Mouse (Mus musculus): Measurements from ENCODE around the gene Mlec.
"Not testable (repeated sequence)": the region's sequence is repeated elsewhere in the genome, so short reads cannot be mapped to it uniquely, and the experiment has no call there.

The Mlec gene

DNA sequence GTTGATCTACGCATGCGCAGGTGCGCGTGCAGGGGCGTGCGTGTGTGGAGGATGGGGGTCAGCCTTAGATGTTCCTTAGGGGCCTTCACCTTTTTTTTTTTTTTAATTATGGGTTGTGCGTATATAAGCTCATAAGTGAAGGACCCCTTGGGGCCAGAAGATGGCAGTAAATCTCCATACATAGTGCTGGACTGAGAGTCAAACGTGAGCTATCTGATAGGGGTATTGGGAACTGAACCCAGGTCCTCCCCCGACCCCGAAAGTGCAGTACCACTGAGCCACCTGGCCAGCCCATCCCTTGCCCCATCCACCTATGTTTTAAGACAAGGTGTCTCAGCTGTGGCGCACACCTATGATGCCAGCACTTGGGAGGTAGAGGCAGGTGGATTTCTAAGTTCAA is 21.6 kb upstream of the Mlec start:
- no peak for DNase-seq (ENCODE audit: low spot score)

GRCm38 (mm10) chr5:115177866-115178265 is 19.9 kb upstream of the Mlec start:
- no peak for DNase-seq (ENCODE audit: low spot score)

GRCm38 (mm10) chr5:115174554-115174953 is 16.6 kb upstream of the Mlec start:
- no peak for DNase-seq (ENCODE audit: low spot score)

DNA sequence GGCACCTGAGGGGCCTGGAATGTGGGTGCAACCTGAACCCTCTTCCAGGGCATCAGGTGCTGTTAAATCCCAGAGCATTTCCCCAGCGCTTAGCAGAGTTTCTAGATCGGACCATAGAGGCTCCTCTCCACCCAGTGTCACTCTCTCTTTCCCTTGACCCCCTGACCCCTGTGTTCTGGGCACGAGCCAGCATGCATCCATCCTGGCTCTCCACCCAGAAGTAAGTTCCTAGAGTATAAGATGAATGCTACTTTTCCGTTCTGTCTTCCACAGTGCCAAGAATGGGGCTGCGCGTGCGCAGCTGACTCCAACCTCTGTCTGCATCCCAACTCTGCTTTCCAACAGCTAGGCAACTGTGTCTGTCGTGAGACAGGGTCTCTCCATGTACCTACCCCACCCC is 12.2 kb upstream of the Mlec start:
- no peak for DNase-seq (ENCODE audit: low spot score)

- no peak for DNase-seq (ENCODE audit: low spot score)
Observed at GRCm38 (mm10) chr5:115168641-115169415, 10.8 kb upstream of the Mlec start.

GRCm38 (mm10) chr5:115167396-115167795 is 9.4 kb upstream of the Mlec start:
- DNase-seq (ENCODE audit: low spot score), result no peak

- no peak for DNase-seq (ENCODE audit: low spot score)
Observed at GRCm38 (mm10) chr5:115166815-115167194, 8.8 kb upstream of the Mlec start.

DNA sequence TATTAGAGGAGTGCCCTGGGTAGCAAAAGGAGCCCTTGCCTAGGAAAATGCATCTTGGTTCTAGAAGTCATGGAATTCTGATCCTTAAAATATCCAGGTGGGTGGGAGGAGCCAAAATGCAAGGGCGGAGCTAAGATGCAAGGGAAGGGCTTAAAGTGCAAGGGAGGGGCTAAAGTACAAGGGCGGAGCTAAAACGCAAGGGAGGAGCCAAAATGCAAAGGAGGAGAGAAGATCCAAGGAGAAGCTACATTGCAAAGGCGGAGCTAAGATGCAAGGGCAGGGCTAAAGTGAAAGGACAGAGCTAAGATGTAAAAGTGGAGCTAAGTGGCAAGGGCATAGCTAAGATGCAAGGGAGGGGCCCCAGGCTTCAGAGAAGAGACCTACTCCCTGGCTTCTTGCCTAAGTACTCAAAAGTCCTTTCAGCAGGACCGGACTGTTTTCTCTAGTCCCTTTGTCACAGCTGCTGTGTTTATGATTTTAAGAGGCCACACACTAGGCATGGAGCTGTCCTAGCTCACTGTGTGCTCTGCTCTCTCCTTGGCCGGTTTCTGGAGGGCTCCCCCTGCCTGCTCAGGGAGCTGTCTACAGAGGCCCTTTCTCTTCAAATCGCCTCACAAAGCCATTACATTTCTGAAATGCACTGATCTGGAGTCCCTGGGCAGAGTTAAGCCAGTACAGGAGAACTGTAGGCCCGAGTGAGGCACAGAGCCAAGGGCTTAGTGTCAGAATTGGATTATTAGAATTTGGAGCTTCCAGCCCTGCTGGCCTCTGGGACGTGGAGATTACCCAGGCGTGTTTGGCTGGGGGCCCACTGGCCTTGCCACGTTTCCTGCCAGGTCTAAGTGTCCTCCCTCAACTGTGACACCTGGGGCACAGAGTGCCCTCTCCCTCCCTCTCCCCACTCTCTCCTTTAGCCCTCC is 8.2 kb upstream of the Mlec start:
- DNase-seq (ENCODE audit: low spot score), result no peak

- DNase-seq (ENCODE audit: low spot score), result no peak
Observed at GRCm38 (mm10) chr5:115165351-115165750, 7.4 kb upstream of the Mlec start.

- not testable (repeated sequence) for DNase-seq (ENCODE audit: low spot score)
Observed at GRCm38 (mm10) chr5:115164446-115164845, 6.5 kb upstream of the Mlec start.

DNA sequence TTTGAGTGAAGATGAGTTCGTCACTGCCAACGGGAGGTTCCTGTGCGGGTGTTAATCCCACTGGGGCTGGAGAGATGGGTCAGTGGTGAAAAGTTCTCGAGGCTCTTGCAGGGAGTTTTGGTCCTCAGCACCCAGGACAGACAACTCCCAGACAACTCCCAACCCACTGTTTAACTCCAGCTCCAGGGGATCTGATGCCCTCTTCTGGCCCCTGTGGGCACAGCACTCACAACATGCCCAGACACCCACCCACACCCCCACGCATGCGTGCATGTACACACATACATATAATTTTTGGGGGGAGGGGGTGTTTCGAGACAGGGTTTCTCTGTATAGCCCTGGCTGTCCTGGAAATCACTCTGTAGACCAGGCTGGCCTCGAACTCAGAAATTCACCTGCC is 5.6 kb upstream of the Mlec start:
- DNase-seq (ENCODE audit: low spot score), result peak; percentile 73

GRCm38 (mm10) chr5:115161940-115162279 is 3.9 kb upstream of the Mlec start:
- not testable (repeated sequence) for DNase-seq (ENCODE audit: low spot score)

GRCm38 (mm10) chr5:115161064-115161939 is 3.3 kb upstream of the Mlec start:
- no peak for DNase-seq (ENCODE audit: low spot score)

DNA sequence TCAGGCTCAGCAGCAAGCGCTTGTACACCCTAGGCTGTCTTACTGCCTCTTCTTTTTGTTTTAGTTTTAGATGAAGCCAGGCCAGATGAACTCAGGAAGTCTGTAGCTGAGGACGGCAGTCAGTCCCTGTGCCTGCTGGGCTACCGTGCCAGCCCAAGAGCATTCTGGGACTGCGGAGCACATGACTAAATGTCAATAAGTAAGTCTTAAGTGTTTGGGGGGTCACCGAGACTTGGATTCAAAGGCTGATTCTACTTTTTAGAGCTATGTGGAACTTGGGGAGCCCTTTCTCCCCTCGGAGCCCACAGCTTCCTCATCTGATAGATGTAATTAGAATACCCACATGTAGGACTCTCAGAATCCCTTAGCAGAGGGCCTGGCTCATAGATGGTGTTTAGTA is 2.7 kb upstream of the Mlec start:
- no peak for DNase-seq (ENCODE audit: low spot score)

- DNase-seq (ENCODE audit: low spot score), result no peak
Observed at GRCm38 (mm10) chr5:115159165-115159564, 1.2 kb upstream of the Mlec start.

DNA sequence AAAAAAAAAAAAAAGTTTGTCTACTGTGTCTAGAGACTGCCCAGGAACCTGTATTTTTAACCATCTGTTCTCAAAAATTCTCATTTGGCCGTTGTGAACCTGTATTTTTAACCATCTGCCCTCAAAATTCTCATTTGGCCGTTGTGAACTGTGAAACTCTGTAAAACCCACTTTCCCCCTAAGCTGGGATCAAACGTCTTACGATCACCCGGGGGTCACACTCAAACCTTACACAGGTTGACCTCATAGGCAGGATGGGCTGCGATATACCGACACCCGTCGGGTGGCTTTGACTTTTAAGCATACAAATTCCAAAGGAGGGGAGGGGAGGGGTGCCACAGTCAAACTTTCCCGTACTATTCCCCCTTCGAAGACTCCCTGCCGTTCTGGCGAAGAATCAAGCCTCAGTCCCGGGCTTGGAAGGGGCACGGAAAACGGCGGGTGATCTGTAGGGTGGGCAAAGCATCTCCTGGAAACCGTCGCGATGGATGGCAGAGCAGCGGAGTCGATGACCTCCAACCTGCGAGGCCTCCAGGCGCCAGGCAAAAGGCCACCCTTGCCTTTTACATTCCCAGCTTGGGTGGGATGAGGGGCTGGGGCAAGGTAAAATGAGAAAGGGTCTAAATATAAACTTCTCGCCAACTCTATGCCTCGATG is 918 bp downstream of the Mlec start:
- DNase-seq (ENCODE audit: low spot score), result no peak

- DNase-seq (ENCODE audit: low spot score), result no peak
Observed at GRCm38 (mm10) chr5:115156401-115156800, 1.6 kb downstream of the Mlec start.

- no peak for DNase-seq (ENCODE audit: low spot score)
Observed at GRCm38 (mm10) chr5:115155831-115156230, 2.1 kb downstream of the Mlec start.

DNA sequence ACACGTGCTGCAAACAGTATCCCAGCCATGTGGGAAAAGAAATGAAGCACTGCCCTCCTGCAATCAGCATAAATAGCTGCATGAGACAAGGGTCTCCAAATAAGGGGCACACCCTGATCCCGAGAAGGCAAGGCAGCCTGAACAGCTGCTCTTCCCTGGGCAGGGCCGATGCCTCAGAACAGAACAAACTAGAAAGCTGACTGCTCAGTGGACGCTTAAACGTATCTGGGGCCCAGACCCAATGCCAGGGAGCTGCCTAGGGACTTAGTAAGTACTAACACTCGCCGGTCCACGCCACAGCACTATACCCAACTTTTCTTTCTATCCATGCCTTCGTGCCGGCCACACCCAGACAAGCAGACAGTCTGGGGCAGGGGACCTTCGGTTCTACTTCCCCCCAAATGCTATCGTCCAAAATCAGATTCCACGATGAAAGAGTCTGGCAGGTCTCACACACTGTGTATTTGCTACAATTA is 2.8 kb downstream of the Mlec start:
- no peak for DNase-seq (ENCODE audit: low spot score)

GRCm38 (mm10) chr5:115152132-115152956 is 5.6 kb downstream of the Mlec start:
- no peak for DNase-seq (ENCODE audit: low spot score)

DNA sequence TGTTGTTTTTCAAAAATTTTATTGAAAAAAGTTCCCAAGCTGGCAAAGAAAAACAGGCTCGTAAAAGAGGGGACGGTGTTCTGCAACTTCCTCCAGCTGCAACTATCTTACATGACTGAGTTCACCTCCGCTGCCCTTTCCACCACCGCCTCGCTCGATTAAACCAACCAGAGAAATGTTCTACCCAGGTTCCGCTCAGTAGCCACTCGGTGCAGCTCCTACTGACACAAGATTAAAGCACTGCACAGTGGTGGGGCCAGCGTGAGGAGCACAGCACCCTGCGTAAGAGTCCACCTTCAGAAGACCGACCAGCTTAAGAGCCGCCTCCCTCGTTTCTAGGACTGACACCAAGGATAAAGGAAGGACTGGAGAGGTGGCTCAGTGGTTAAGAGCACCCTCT is 6.5 kb downstream of the Mlec start:
- no peak for DNase-seq (ENCODE audit: low spot score)
